Mouse (Mus musculus): ENCODE results near the gene Gtf2f2. TPM values are rescaled to one million over a fixed set of nuclear protein-coding genes. Genes with fewer than 3 reads are reported as not detected.
A peak's percentile ranks its signal among the peaks of the same experiment; 100 is the strongest.

The Gtf2f2 gene
- polyA plus RNA-seq (2016; fragmentation: Nextera tagmentation; extraction: Ambion mirVana), result 55.5 and 58.9 TPM in 2 replicates

GRCm38 (mm10) chr14:76010102-76011061, at the start of gene Gtf2f2:
TSS of gene Gtf2f2 (minus strand) at chr14:76010865.
- Histone ChIP-seq H3K4me3 (peak within 1 kb of the TSS; percentile 88), H3K36me3 (peaks cover 19% of the 10 kb centered on the region), H3K9me3 (replicated peaks) (no peaks in the 10 kb centered on the region), H3K27me3 (ENCODE audit: low read depth, poor library complexity, severe bottlenecking) (no peaks in the 10 kb centered on the region; the same call in 1 of the 2 replicates), H3K4me1 (peaks cover 28% of the 10 kb centered on the region), H3K27ac (replicated peaks) (peak within 1 kb of the TSS; percentile 86)
- DNase-seq (ENCODE audit: low spot score), result peak; percentile 94
- 2% methylated on average over 67 of the region's 67 CpGs for whole genome bisulfite sequencing

- peaks cover under 1% of the 10 kb centered on the region; the same call in 1 of the 2 replicates for H3K4me1 ChIP-seq
- DNase-seq (ENCODE audit: low spot score), result no peak
- H3K27ac ChIP-seq (replicated peaks), result no peak overlapping the region
- no peak overlapping the region for H3K4me3 ChIP-seq
- no peaks in the 10 kb centered on the region for H3K27me3 ChIP-seq (ENCODE audit: low read depth, poor library complexity, severe bottlenecking)
- WGBS, result 89% methylated on average over 5 of the region's 5 CpGs
- no peaks in the 10 kb centered on the region for H3K9me3 ChIP-seq (replicated peaks)
- no peaks in the 10 kb centered on the region for H3K36me3 ChIP-seq
Measured at GRCm38 (mm10) chr14:76059441-76059840, 48.8 kb upstream of the Gtf2f2 start.

GRCm38 (mm10) chr14:76053726-76054125, 43.1 kb upstream of the Gtf2f2 start:
- no peaks in the 10 kb centered on the region for H3K9me3 ChIP-seq (replicated peaks)
- no peaks in the 10 kb centered on the region for H3K27me3 ChIP-seq (ENCODE audit: low read depth, poor library complexity, severe bottlenecking)
- no peak for DNase-seq (ENCODE audit: low spot score)
- WGBS, result 85% methylated on average over 11 of the region's 11 CpGs
- H3K4me1 ChIP-seq, result peaks cover 9% of the 10 kb centered on the region; the same call in 1 of the 2 replicates
- H3K4me3 ChIP-seq, result no peak overlapping the region
- H3K36me3 ChIP-seq, result no peaks in the 10 kb centered on the region
- no peak overlapping the region for H3K27ac ChIP-seq (replicated peaks)

GRCm38 (mm10) chr14:76051966-76052365, 41.3 kb upstream of the Gtf2f2 start:
- no peak for DNase-seq (ENCODE audit: low spot score)
- H3K36me3 ChIP-seq, result no peaks in the 10 kb centered on the region
- 87% methylated on average over 7 of the region's 7 CpGs for WGBS
- H3K4me3 ChIP-seq, result no peak overlapping the region
- no peak overlapping the region for H3K27ac ChIP-seq (replicated peaks)
- H3K27me3 ChIP-seq (ENCODE audit: low read depth, poor library complexity, severe bottlenecking), result no peaks in the 10 kb centered on the region
- no peaks in the 10 kb centered on the region for H3K9me3 ChIP-seq (replicated peaks)
- H3K4me1 ChIP-seq, result peaks cover 9% of the 10 kb centered on the region; the same call in 1 of the 2 replicates

GRCm38 (mm10) chr14:76045767-76046166, 35.1 kb upstream of the Gtf2f2 start:
- no peaks in the 10 kb centered on the region for H3K36me3 ChIP-seq
- H3K4me3 ChIP-seq, result no peak overlapping the region
- no peak overlapping the region for H3K27ac ChIP-seq (replicated peaks)
- 63% methylated on average over 1 of the region's 1 CpGs for WGBS
- no peaks in the 10 kb centered on the region for H3K9me3 ChIP-seq (replicated peaks)
- no peaks in the 10 kb centered on the region for H3K27me3 ChIP-seq (ENCODE audit: low read depth, poor library complexity, severe bottlenecking)
- peaks cover 7% of the 10 kb centered on the region for H3K4me1 ChIP-seq
- DNase-seq (ENCODE audit: low spot score), result no peak

- WGBS, result 53% methylated on average over 3 of the region's 3 CpGs
- H3K27ac ChIP-seq (replicated peaks), result no peak overlapping the region
- peaks cover 7% of the 10 kb centered on the region for H3K4me1 ChIP-seq
- no peak overlapping the region for H3K4me3 ChIP-seq
- no peaks in the 10 kb centered on the region for H3K9me3 ChIP-seq (replicated peaks)
- no peaks in the 10 kb centered on the region for H3K36me3 ChIP-seq
- no peaks in the 10 kb centered on the region for H3K27me3 ChIP-seq (ENCODE audit: low read depth, poor library complexity, severe bottlenecking)
- DNase-seq (ENCODE audit: low spot score), result no peak
Measured at GRCm38 (mm10) chr14:76044164-76044557, 33.5 kb upstream of the Gtf2f2 start.

GRCm38 (mm10) chr14:76043251-76044163, 32.8 kb upstream of the Gtf2f2 start:
- WGBS, result 91% methylated on average over 14 of the region's 14 CpGs
- peaks cover 7% of the 10 kb centered on the region for H3K4me1 ChIP-seq
- H3K27ac ChIP-seq (replicated peaks), result no peak overlapping the region

GRCm38 (mm10) chr14:76033221-76033637, 22.6 kb upstream of the Gtf2f2 start:
- peak overlapping the region; percentile 14 for H3K4me3 ChIP-seq
- peaks cover 50% of the 10 kb centered on the region for H3K4me1 ChIP-seq
- H3K27me3 ChIP-seq (ENCODE audit: low read depth, poor library complexity, severe bottlenecking), result no peaks in the 10 kb centered on the region
- 9% methylated on average over 7 of the region's 7 CpGs for WGBS
- peak overlapping the region; percentile 83 for H3K27ac ChIP-seq (replicated peaks)
- peak; percentile 61 for DNase-seq (ENCODE audit: low spot score)
- no peaks in the 10 kb centered on the region for H3K36me3 ChIP-seq
- H3K9me3 ChIP-seq (replicated peaks), result no peaks in the 10 kb centered on the region

More at GRCm38 (mm10) chr14:76043251-76044163, 32.8 kb upstream of the Gtf2f2 start:
- no peak for DNase-seq (ENCODE audit: low spot score)
- Histone ChIP-seq H3K4me3 (no peak overlapping the region), H3K9me3 (replicated peaks) (no peaks in the 10 kb centered on the region), H3K27me3 (ENCODE audit: low read depth, poor library complexity, severe bottlenecking) (no peaks in the 10 kb centered on the region), H3K36me3 (no peaks in the 10 kb centered on the region)

GRCm38 (mm10) chr14:76032671-76033136, 22.0 kb upstream of the Gtf2f2 start:
- WGBS, result 37% methylated on average over 7 of the region's 7 CpGs
- peak overlapping the region; percentile 14; the same call in 1 of the 2 replicates for H3K4me3 ChIP-seq
- no peaks in the 10 kb centered on the region for H3K9me3 ChIP-seq (replicated peaks)
- peaks cover 50% of the 10 kb centered on the region for H3K4me1 ChIP-seq
- no peaks in the 10 kb centered on the region for H3K36me3 ChIP-seq
- H3K27ac ChIP-seq (replicated peaks), result peak overlapping the region; percentile 83
- no peak for DNase-seq (ENCODE audit: low spot score)
- no peaks in the 10 kb centered on the region for H3K27me3 ChIP-seq (ENCODE audit: low read depth, poor library complexity, severe bottlenecking)

GRCm38 (mm10) chr14:76031117-76031842, 20.6 kb upstream of the Gtf2f2 start:
- no peaks in the 10 kb centered on the region for H3K27me3 ChIP-seq (ENCODE audit: low read depth, poor library complexity, severe bottlenecking)
- no peaks in the 10 kb centered on the region for H3K36me3 ChIP-seq
- no peaks in the 10 kb centered on the region for H3K9me3 ChIP-seq (replicated peaks)
- no peak for DNase-seq (ENCODE audit: low spot score)
- 64% methylated on average over 11 of the region's 11 CpGs for WGBS
- H3K4me1 ChIP-seq, result peaks cover 50% of the 10 kb centered on the region
- H3K4me3 ChIP-seq, result no peak overlapping the region
- peak overlapping the region; percentile 83 for H3K27ac ChIP-seq (replicated peaks)

GRCm38 (mm10) chr14:76024641-76025040, 14.0 kb upstream of the Gtf2f2 start:
- H3K27me3 ChIP-seq (ENCODE audit: low read depth, poor library complexity, severe bottlenecking), result no peaks in the 10 kb centered on the region
- 93% methylated on average over 4 of the region's 4 CpGs for WGBS
- H3K4me1 ChIP-seq, result peaks cover 19% of the 10 kb centered on the region
- H3K9me3 ChIP-seq (replicated peaks), result no peaks in the 10 kb centered on the region
- H3K36me3 ChIP-seq, result no peaks in the 10 kb centered on the region
- no peak overlapping the region for H3K27ac ChIP-seq (replicated peaks)
- DNase-seq (ENCODE audit: low spot score), result no peak
- H3K4me3 ChIP-seq, result no peak overlapping the region

Measured in midbrain, embryonic 10.5 days (tissue).